Mouse (Mus musculus) left cerebral cortex, postnatal 25 days (tissue): ENCODE data around the gene Dnajb14. TPM values are rescaled to one million over a fixed set of nuclear protein-coding genes. Genes with fewer than 3 reads are reported as not detected.
"Not testable (repeated sequence)": the region's sequence is repeated elsewhere in the genome, so short reads cannot be mapped to it uniquely, and the experiment has no call there.

Experiments
- DNase-seq, 2 experiments: peaks; one replicate each; pipeline ENCODE4 v3.0.0; 2022; ENCODE audit warnings: low spot score in 2 of 2, mixed read lengths in 1 of 2
- intact Hi-C: fragments of 180-260 bp; cut with DNase I; formaldehyde crosslinking; loops from one replicate; pipeline ENCODE4 v1.15.1; 2025
- total RNA-seq, 2 experiments: library from RNA; stranded (reverse); gene quantifications; 2 replicates each; pipeline ENCODE4 v1.2.3; 2021

Gene Dnajb14
- total RNA-seq, 2 experiments from 2014 or later = 44.5 to 46.3 TPM

GRCm38 (mm10) chr3:137943737-137944154, 76.3 kb downstream of the Dnajb14 start:
- intact Hi-C loops = no loop called here
- no peak for DNase-seq

- intact Hi-C loops = no loop called here
These were observed 79.4 kb downstream of the Dnajb14 start for GRCm38 (mm10) chr3:137946827-137947226.

DNA sequence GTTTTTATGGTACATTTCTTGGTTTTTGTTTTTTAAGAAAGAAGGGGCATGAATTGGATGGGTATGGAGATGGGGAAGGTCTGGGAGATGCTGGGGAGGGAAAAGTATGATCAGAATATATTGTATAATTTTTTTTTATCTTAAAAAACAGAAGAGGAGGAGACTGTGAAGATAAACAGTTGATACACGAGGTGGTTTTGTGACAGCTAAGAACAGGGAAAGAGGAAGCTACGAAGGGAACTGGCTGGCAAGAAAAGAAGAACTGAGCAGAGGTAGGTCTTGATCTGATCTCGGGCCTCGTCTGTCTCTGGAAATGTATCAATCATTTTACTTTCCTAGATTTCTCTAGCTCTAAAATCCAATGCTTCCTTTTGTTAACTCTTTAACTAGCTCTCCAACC, 80.0 kb downstream of the Dnajb14 start:
- DNase-seq = no peak
- intact Hi-C loops = no loop called here

More at GRCm38 (mm10) chr3:137946827-137947226, 79.4 kb downstream of the Dnajb14 start:
- DNase-seq = no peak

- intact Hi-C loops = no loop called here
- no peak for DNase-seq
These were observed 82.9 kb downstream of the Dnajb14 start for GRCm38 (mm10) chr3:137950191-137950885.

DNA sequence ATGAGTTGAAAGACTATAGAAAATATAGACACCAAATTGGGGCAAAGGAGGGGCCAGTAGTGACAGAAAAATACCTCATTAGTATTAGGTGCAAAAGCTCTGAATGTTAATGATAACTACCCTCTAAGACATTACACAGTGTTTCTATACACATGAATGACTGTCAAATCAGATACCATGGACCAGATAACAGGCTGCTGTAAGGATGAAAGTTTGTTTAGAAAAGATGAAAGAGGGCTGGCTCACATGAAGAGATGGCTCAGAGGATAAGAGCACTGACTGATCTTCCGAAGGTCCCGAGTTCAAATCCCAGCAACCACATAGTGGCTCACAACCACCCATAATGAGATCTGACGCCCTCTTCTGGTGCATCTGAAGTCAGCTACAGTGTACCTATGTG, 83.8 kb downstream of the Dnajb14 start:
- intact Hi-C loops, DNase-seq: not testable (repeated sequence)

GRCm38 (mm10) chr3:137951819-137952218, 84.3 kb downstream of the Dnajb14 start:
- intact Hi-C loops = no loop called here
- no peak for DNase-seq

- intact Hi-C loops = no loop called here
- peak; percentile 48 to 62 for DNase-seq
These were observed 84.9 kb downstream of the Dnajb14 start for GRCm38 (mm10) chr3:137952225-137952913.

GRCm38 (mm10) chr3:137952914-137953880, 85.7 kb downstream of the Dnajb14 start:
- DNase-seq = peak; percentile 77 to 88
- intact Hi-C loops = no loop called here

- intact Hi-C loops = no loop called here
- no peak for DNase-seq
These were observed 86.9 kb downstream of the Dnajb14 start for GRCm38 (mm10) chr3:137954256-137954916.

DNA sequence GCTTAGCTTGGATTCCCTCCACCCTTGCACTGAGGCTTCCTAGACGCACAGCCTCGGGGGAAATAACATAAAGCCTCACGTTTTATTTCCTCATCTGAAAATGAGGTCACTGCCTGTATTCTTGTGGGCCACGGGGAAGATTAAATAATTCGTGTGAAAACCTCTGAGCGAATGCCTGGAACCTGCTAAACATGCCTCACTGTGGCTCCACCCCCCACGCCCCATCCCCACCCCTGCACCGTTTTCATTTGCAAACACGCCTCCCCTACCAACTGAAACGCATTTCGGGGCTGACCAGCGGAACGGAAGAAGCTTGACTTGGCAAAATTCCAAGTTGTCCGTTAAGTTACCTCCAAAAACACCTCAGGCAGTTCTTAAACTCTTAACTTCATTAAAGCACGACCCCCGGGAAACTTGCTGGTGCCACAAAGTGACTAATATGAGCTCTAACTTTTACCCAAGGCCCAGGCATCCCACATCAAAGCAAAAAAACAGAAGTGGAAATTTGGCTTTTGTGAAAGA, 88.1 kb downstream of the Dnajb14 start:
- no peak for DNase-seq
- intact Hi-C loops = no loop called here

- intact Hi-C loops = no loop called here
- no peak for DNase-seq
These were observed 90.4 kb downstream of the Dnajb14 start for GRCm38 (mm10) chr3:137957864-137958263.

DNA sequence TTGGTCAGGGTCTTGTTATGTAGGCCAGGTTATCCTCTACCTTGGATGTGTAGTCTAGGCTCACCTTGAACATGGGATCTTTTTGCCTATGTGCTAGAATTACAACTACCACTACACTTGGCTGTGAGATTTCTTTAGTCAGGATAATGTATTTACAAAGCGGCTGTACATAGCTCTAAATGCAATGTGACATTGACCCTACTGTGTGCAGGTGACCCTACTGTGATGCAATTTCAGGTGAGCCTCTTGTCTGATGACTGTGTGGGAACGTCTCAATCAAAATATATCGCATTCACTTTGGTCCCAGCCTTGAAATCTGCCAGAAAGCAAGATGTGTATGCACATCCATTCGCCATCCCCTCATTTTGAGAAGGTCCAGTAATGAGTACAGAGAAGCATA, 90.9 kb downstream of the Dnajb14 start:
- intact Hi-C loops = no loop called here
- DNase-seq = no peak

DNA sequence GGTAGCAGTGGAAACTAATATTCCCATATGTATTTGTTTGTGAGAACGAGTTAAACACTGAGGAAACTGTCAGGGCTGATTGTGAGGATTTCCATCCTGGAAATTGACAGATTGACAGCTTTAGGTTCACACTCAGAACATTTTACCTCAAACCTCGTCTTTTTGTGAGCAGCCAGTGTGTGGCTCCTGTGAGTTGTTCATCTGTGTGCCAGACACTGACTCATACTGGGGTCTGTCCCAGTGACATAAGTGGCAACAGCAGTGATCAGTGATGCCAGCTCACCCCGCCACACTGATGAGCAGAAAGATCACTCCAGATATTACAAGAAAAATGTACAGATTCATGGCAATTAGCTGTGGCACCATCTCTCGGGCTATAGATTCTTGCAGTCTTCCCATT, 92.0 kb downstream of the Dnajb14 start:
- intact Hi-C loops = no loop called here
- no peak for DNase-seq

- no peak for DNase-seq
- intact Hi-C loops = no loop called here
These were observed 94.4 kb downstream of the Dnajb14 start for GRCm38 (mm10) chr3:137961736-137962385.

DNA sequence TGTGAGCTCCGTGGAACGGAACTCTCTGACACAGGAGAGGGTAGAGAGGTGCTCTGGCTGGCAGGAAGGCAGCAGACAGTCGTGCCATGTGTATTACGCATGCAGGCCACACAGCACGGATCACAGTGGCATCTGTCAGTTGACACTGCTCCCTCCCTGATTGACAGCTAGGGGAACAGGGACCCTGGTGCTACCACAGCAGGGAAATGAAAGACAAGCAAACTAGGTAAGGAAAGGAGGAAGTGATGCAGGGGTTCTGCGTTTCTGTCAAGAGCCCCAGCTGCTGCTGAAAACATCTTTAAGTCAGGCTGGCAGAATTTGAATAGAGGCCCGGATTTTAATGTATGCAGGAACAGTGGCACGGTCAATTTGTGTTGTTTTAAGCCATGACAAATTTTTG, 96.0 kb downstream of the Dnajb14 start:
- intact Hi-C loops = no loop called here
- DNase-seq = no peak

DNA sequence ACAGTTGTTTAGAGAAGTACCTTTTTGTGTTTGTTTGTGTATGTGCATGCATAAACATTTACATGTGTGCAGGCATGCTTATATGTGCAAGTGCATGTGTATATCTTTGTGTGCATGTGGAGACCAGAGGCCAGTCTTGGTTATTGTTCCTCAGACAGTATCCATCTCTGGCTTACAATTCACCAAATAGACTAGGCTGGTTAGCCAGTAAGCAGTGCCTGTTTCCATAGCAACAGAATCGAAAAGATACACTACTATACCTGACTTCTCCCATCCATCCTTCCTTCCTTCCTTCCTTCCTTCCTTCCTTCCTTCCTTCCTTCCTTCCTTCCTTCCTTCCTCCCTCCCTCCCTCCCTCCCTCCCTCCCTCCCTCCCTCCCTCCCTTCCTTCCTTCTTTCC, 96.5 kb downstream of the Dnajb14 start:
- DNase-seq, intact Hi-C loops: not testable (repeated sequence)
